Mouse (Mus musculus) lung, postnatal 0 days (tissue): ENCODE data around the gene Cyp2j5.

Source experiments
- CTCF ChIP-seq: IDR thresholded peaks from 2 replicates; pipeline ENCODE4 v1.5.1; 2016; ENCODE audit warnings: antibody characterized with exemption, mild to moderate bottlenecking
- EP300 ChIP-seq: IDR thresholded peaks from 2 replicates; pipeline ENCODE4 v1.6.1; 2016; ENCODE audit warnings: antibody characterized with exemption, mild to moderate bottlenecking, control low read depth

GRCm38 (mm10) chr4:96705281-96705951 lies 41.5 kb upstream of the Cyp2j5 start:
- TF ChIP-seq CTCF (peak; percentile 60), EP300 (no peak)
